Mouse (Mus musculus) testis, adult 2 months (tissue): ENCODE measurements around the gene Aven.

ENCODE experiments used
- CTCF ChIP-seq: fragments of 200-500 bp; IDR thresholded peaks from 2 replicates; pipeline ENCODE4 v1.5.1; 2012; ENCODE audit warnings: low read depth, mild to moderate bottlenecking, inconsistent platforms, low read length, moderate library complexity; ENCODE audit not compliant: control insufficient read depth, insufficient read depth, insufficient replicate concordance
- POLR2A ChIP-seq: fragments of 200-500 bp; IDR thresholded peaks from 2 replicates; pipeline ENCODE4 v1.6.1; 2012; ENCODE audit warnings: low read depth, mild to moderate bottlenecking, inconsistent platforms, low read length, moderate library complexity; ENCODE audit not compliant: control insufficient read depth

GRCm38 (mm10) chr2:112482533-112483333, 10.0 kb upstream of the Aven start:
- TF ChIP-seq CTCF (no peak), POLR2A (no peak)
